Comparison of ENCODE assay signal across 9 mouse cellular contexts in genomic region chr17:27989807-27990542, GRCm38 (mm10).
A peak's percentile ranks its signal among the peaks of the same experiment; 100 is the strongest.
DNase-seq lines count a peak whose midpoint lies in the region; ATAC-seq and TF ChIP-seq lines count a peak whose summit lies in the region.
"Had no signal": no experiment of that assay in that cellular context is flagged by ENCODE, and none has a peak within 500 bp of the region (broad histone marks: within the 10 kb centered on the region; RNA-seq: fewer than 3 reads in every experiment).

No protein-coding gene starts in this region.

- peaks cover 12% of the 10 kb centered on the region for H3K4me1 ChIP-seq in ES-Bruce4 (ENCODE audit: control insufficient read depth, insufficient read depth, low read length)
- peaks cover 14% of the 10 kb centered on the region for H3K4me1 ChIP-seq in forebrain, embryonic 10.5 days
- H3K4me1 ChIP-seq in lung, embryonic 14.5 days (ENCODE audit: insufficient read depth): no peaks in the 10 kb centered on the region

- no peak overlapping the region for H3K4me3 ChIP-seq in ES-Bruce4 (ENCODE audit: low read depth, low read length)
- no peak overlapping the region for H3K4me3 ChIP-seq in forebrain, embryonic 10.5 days
- no peak overlapping the region for H3K4me3 ChIP-seq in lung, embryonic 14.5 days (ENCODE audit: low read depth, low read length)
- H3K4me3 ChIP-seq: liver, embryonic 15.5 days had no signal

- intact Hi-C loops in heart, postnatal 10 days (cut with DNase I): loop anchor here (1.0 to 2.0 kb wide), 3 partner anchors 58 to 173 kb away; no protein-coding TSS in a partner anchor

- H3K36me3 ChIP-seq in ES-Bruce4 (ENCODE audit: control insufficient read depth, insufficient read depth, low read length, poor library complexity, severe bottlenecking): no peaks in the 10 kb centered on the region
- peaks cover 68% of the 10 kb centered on the region for H3K36me3 ChIP-seq in forebrain, embryonic 10.5 days (replicated peaks)
- peaks cover 71% of the 10 kb centered on the region for H3K36me3 ChIP-seq in lung, embryonic 14.5 days (ENCODE audit: insufficient read depth)

- 58% methylated on average over 15 of the region's 15 CpGs for WGBS in forebrain, embryonic 10.5 days
- 41% methylated on average over 15 of the region's 15 CpGs for WGBS in large intestine, adult 2 months
- WGBS in lung, embryonic 14.5 days: 13% methylated on average over 15 of the region's 15 CpGs

- TF ChIP-seq CTCF in ES-Bruce4 (IDR thresholded peaks at IDR 0.05; ENCODE audit: low read depth, low read length): peak; percentile 97
- peak; percentile 98 for TF ChIP-seq CTCF in lung, embryonic 14.5 days (IDR thresholded peaks at IDR 0.05; ENCODE audit: low read depth)

- H3K9me3 ChIP-seq in ES-Bruce4 (replicated peaks; ENCODE audit: control insufficient read depth, insufficient read depth, low read length, poor library complexity, severe bottlenecking): no peaks in the 10 kb centered on the region
- no peaks in the 10 kb centered on the region for H3K9me3 ChIP-seq in forebrain, embryonic 10.5 days
- H3K9me3 ChIP-seq in lung, embryonic 14.5 days (ENCODE audit: low read depth, low read length): no peaks in the 10 kb centered on the region
- H3K9me3 ChIP-seq: liver, embryonic 15.5 days had no signal

- H3K9ac ChIP-seq in ES-Bruce4 (ENCODE audit: low read depth, poor library complexity, severe bottlenecking): no peak overlapping the region
- H3K9ac ChIP-seq in lung, embryonic 14.5 days: no peak overlapping the region; the same call in 1 of the 2 replicates
- H3K9ac ChIP-seq: liver, embryonic 15.5 days had no signal

- H3K27me3 ChIP-seq in ES-Bruce4 (ENCODE audit: control insufficient read depth, insufficient read depth, low read length, poor library complexity, severe bottlenecking): no peaks in the 10 kb centered on the region
- no peaks in the 10 kb centered on the region for H3K27me3 ChIP-seq in forebrain, embryonic 10.5 days (ENCODE audit: poor library complexity, severe bottlenecking)
- no peaks in the 10 kb centered on the region for H3K27me3 ChIP-seq in lung, embryonic 14.5 days (ENCODE audit: insufficient read depth, low read length)
- H3K27me3 ChIP-seq: liver, embryonic 15.5 days had no signal

- no peak overlapping the region for H3K4me2 ChIP-seq in lung, embryonic 14.5 days
- H3K4me2 ChIP-seq: liver, embryonic 15.5 days had no signal

- no peak overlapping the region for H3K27ac ChIP-seq in ES-Bruce4 (ENCODE audit: insufficient read depth, low read length)
- peak overlapping the region; percentile 65 for H3K27ac ChIP-seq in forebrain, embryonic 10.5 days
- peak overlapping the region; percentile 60; the same call in 1 of the 2 replicates for H3K27ac ChIP-seq in lung, embryonic 14.5 days (ENCODE audit: low read depth)
- H3K27ac ChIP-seq: liver, embryonic 15.5 days had no signal

- DNase-seq in c-Kit-negative CD71-positive TER-119-positive erythroid progenitor cells, embryonic 14.5 days (ENCODE audit: low read depth, low spot score): peak; percentile 34
- peak; percentile 83 for DNase-seq in forebrain, embryonic 10.5 days (ENCODE audit: extremely low spot score, low spot score)
- peak; percentile 83 to 91 for DNase-seq in heart, postnatal 10 days
- DNase-seq in large intestine, adult 2 months (ENCODE audit: low read depth, low spot score): peak; percentile 28
- peak; percentile 92 for DNase-seq in lung, embryonic 14.5 days
- DNase-seq in ovary, postnatal 14 days (ENCODE audit: low spot score): peak; percentile 75
- DNase-seq in thymus, postnatal 14 days: peak; percentile 91

- TF ChIP-seq POLR2A in ES-Bruce4 (IDR thresholded peaks at IDR 0.05; ENCODE audit: insufficient read depth, low read length): no peak

- ATAC-seq in lung, embryonic 14.5 days (ENCODE audit: insufficient read depth): peak; percentile 68

- TF ChIP-seq EP300 in ES-Bruce4 (IDR thresholded peaks at IDR 0.05; ENCODE audit: insufficient read depth, low read depth, low read length): no peak

Comparison
In these comparisons a context has a peak if more than half of its experiments do, and no peak if none do; other contexts are left out.
1. DNase-seq: peak in every context shown above with its lines; median percentile 92 in lung, embryonic 14.5 days; 91 in thymus, postnatal 14 days; 87 in heart, postnatal 10 days; 83 in forebrain, embryonic 10.5 days; 75 in ovary, postnatal 14 days; 34 in c-Kit-negative CD71-positive TER-119-positive erythroid progenitor cells, embryonic 14.5 days; 28 in large intestine, adult 2 months.